22 mouse cellular contexts compared by ENCODE assay signal in the genomic region with DNA sequence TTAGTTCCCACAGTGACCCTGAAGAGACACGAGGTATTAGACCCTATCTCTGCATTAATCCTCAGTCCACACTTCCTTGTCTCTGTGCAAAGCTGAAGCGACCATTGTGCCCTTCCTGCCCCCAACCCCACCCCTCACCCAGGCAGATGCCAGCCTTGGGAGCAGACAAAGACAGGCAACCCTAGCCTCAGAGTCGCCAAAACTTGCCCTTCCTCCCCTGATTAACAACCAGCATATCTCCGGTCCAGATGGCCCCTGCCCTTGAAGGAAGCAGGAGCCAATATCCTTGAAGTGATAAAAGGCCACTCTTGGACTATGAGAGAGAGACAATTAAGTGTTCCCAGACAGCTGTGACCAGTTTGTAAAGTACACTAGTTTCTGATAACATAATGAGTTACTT. TPM values are rescaled to one million over a fixed set of nuclear protein-coding genes. Genes with fewer than 3 reads are reported as not detected.
DNase-seq lines count a peak whose midpoint lies in the region; TF ChIP-seq lines count a peak whose summit lies in the region.
"Had no signal": no experiment of that assay in that cellular context is flagged by ENCODE, and none has a peak within 500 bp of the region (broad histone marks: within the 10 kb centered on the region; RNA-seq: fewer than 3 reads in every experiment).

No protein-coding gene starts in this region.

- H3K36me3 ChIP-seq in kidney, adult 2 months (ENCODE audit: control insufficient read depth, insufficient read depth, low read length), result no peaks in the 10 kb centered on the region
- no peaks in the 10 kb centered on the region for H3K36me3 ChIP-seq in embryonic facial prominence, embryonic 10.5 days (replicated peaks)
- no peaks in the 10 kb centered on the region for H3K36me3 ChIP-seq in limb, embryonic 10.5 days
- H3K36me3 ChIP-seq: embryonic facial prominence, embryonic 15.5 days; forebrain, embryonic 15.5 days; heart, embryonic 12.5 days; hindbrain, embryonic 10.5 days; hindbrain, embryonic 15.5 days had no signal

- no peak for TF ChIP-seq POLR2A in kidney, adult 2 months (IDR thresholded peaks at IDR 0.05; ENCODE audit: low read depth, low read length)

- H3K4me1 ChIP-seq in kidney, adult 2 months (ENCODE audit: control insufficient read depth, insufficient read depth, low read length), result peaks cover 33% of the 10 kb centered on the region
- H3K4me1 ChIP-seq in embryonic facial prominence, embryonic 10.5 days, result peaks cover 10% of the 10 kb centered on the region
- peaks cover 6% of the 10 kb centered on the region for H3K4me1 ChIP-seq in limb, embryonic 10.5 days
- H3K4me1 ChIP-seq: embryonic facial prominence, embryonic 15.5 days; forebrain, embryonic 15.5 days; hindbrain, embryonic 15.5 days had no signal

- H3K27me3 ChIP-seq in kidney, adult 2 months (replicated peaks; ENCODE audit: control insufficient read depth, insufficient read depth, low read length), result no peaks in the 10 kb centered on the region
- H3K27me3 ChIP-seq in embryonic facial prominence, embryonic 10.5 days (replicated peaks; ENCODE audit: low read depth, poor library complexity, severe bottlenecking), result no peaks in the 10 kb centered on the region
- H3K27me3 ChIP-seq in limb, embryonic 10.5 days (ENCODE audit: low read depth, poor library complexity, severe bottlenecking), result no peaks in the 10 kb centered on the region
- H3K27me3 ChIP-seq: embryonic facial prominence, embryonic 15.5 days; forebrain, embryonic 15.5 days; heart, embryonic 12.5 days; hindbrain, embryonic 15.5 days had no signal

- no peak for TF ChIP-seq CTCF in kidney, adult 2 months (conservative IDR thresholded peaks at IDR 0.05; ENCODE audit: insufficient read depth, insufficient read length, low read depth, low read length)
- no peak for TF ChIP-seq CTCF in left cerebral cortex, adult 2 months (IDR thresholded peaks at IDR 0.05)

- no peak overlapping the region for H3K27ac ChIP-seq in kidney, adult 2 months (ENCODE audit: insufficient read depth, low read depth, low read length)
- H3K27ac ChIP-seq in embryonic facial prominence, embryonic 10.5 days (replicated peaks), result no peak overlapping the region
- peak overlapping the region; percentile 15; the same call in 1 of the 2 replicates for H3K27ac ChIP-seq in limb, embryonic 10.5 days
- H3K27ac ChIP-seq in left cerebral cortex, adult 2 months, result no peak overlapping the region
- H3K27ac ChIP-seq: embryonic facial prominence, embryonic 15.5 days; forebrain, embryonic 15.5 days; heart, adult 2 months; hindbrain, embryonic 10.5 days; hindbrain, embryonic 15.5 days had no signal

- H3K9me3 ChIP-seq in embryonic facial prominence, embryonic 10.5 days, result no peaks in the 10 kb centered on the region
- H3K9me3 ChIP-seq in limb, embryonic 10.5 days (replicated peaks), result no peaks in the 10 kb centered on the region
- H3K9me3 ChIP-seq: embryonic facial prominence, embryonic 15.5 days; forebrain, embryonic 15.5 days; heart, embryonic 12.5 days; hindbrain, embryonic 10.5 days; hindbrain, embryonic 15.5 days had no signal

- intact Hi-C loops in left cerebral cortex, adult 2 months (cut with DNase I), result loop anchor here (10.0 kb wide), 1 partner anchor 476 kb away; no protein-coding TSS in a partner anchor

- WGBS in kidney, adult 2 months, result 29% methylated on average over 4 of the region's 4 CpGs
- 38% methylated on average over 4 of the region's 4 CpGs for WGBS in embryonic facial prominence, embryonic 10.5 days
- WGBS in limb, embryonic 10.5 days, result 16% methylated on average over 4 of the region's 4 CpGs

- H3K4me3 ChIP-seq in kidney, adult 2 months (ENCODE audit: insufficient read depth, low read depth, low read length), result no peak overlapping the region
- no peak overlapping the region for H3K4me3 ChIP-seq in embryonic facial prominence, embryonic 10.5 days
- no peak overlapping the region for H3K4me3 ChIP-seq in limb, embryonic 10.5 days
- H3K4me3 ChIP-seq in left cerebral cortex, adult 2 months, result no peak overlapping the region
- H3K4me3 ChIP-seq: embryonic facial prominence, embryonic 15.5 days; erythroblast, embryonic 14.5 days; forebrain, embryonic 15.5 days; heart, adult 2 months; heart, embryonic 12.5 days; hindbrain, embryonic 10.5 days; hindbrain, embryonic 15.5 days had no signal

- DNase-seq in kidney, adult 2 months, result peak; percentile 20
- no peak for DNase-seq in kidney, postnatal 25 days
- peak; percentile 46 for DNase-seq in ovary, postnatal 36 days (ENCODE audit: low spot score)
- DNase-seq in ovary, postnatal 10 days (ENCODE audit: low spot score), result no peak
- peak; percentile 15 for DNase-seq in embryonic facial prominence, embryonic 10.5 days (ENCODE audit: low spot score)
- DNase-seq in limb, embryonic 10.5 days (ENCODE audit: low spot score), result no peak
- DNase-seq in left cerebral cortex, adult 2 months (ENCODE audit: extremely low spot score in 1 of 2, low spot score in 2 of 2), result no peak
- DNase-seq in lung, postnatal 14 days, result no peak
- DNase-seq: adrenal gland, adult 8-10 months; cerebellum, adult 11-12 months; cerebellum, postnatal 10 days; gastrocnemius, postnatal 36 days; heart, adult 2 months had no signal

RNA-seq across cellular contexts. Expression of gene Kng2, which starts 11.6 kb away (rescaled TPM):
- 173 and 180 TPM in 2 replicates for polyA plus RNA-seq in kidney, adult 2 months (2012; rRNA removed)
- not detected in 2 replicates for polyA plus RNA-seq in embryonic facial prominence, embryonic 10.5 days (2016; fragmentation: Nextera tagmentation; extraction: Ambion mirVana)
- not detected in 2 replicates for polyA plus RNA-seq in limb, embryonic 10.5 days (2016; fragmentation: Nextera tagmentation; extraction: Ambion mirVana)
- total RNA-seq in left cerebral cortex, adult 2 months (2021), result not detected
- polyA plus RNA-seq: embryonic facial prominence, embryonic 11.5 days; erythroblast, embryonic 14.5 days; forebrain, embryonic 11.5 days; forebrain, embryonic 15.5 days; hindbrain, embryonic 10.5 days; hindbrain, embryonic 15.5 days had no signal

RNA-seq across cellular contexts. Expression of gene Kng1, which starts 16.8 kb away (rescaled TPM):
- polyA plus RNA-seq in kidney, adult 2 months (2012; rRNA removed), result 0.41 and 0.43 TPM in 2 replicates
- polyA plus RNA-seq in embryonic facial prominence, embryonic 10.5 days (2016; fragmentation: Nextera tagmentation; extraction: Ambion mirVana), result not detected in 2 replicates
- polyA plus RNA-seq in limb, embryonic 10.5 days (2016; fragmentation: Nextera tagmentation; extraction: Ambion mirVana), result 0.11 TPM in 1 of 2 replicates, not detected in the other
- not detected for total RNA-seq in left cerebral cortex, adult 2 months (2021)
- total RNA-seq: heart, adult 2 months; heart, postnatal 25 days had no signal
- polyA plus RNA-seq: embryonic facial prominence, embryonic 11.5 days; forebrain, embryonic 11.5 days; forebrain, embryonic 15.5 days; heart, adult 2 months; hindbrain, embryonic 10.5 days had no signal

Comparison
In these comparisons a context has a peak if more than half of its experiments do, and no peak if none do; other contexts are left out.
1. DNase-seq: peak in kidney, adult 2 months (single experiment), ovary, postnatal 36 days (single experiment) and embryonic facial prominence, embryonic 10.5 days (single experiment); none in kidney, postnatal 25 days (0 of 2), ovary, postnatal 10 days (single experiment), limb, embryonic 10.5 days (single experiment), left cerebral cortex, adult 2 months (0 of 2) and lung, postnatal 14 days (single experiment).
2. RNA of gene Kng2, which starts 11.6 kb away (polyA plus RNA-seq): 173 to 180 TPM in kidney, adult 2 months; not detected in embryonic facial prominence, embryonic 10.5 days and not detected in limb, embryonic 10.5 days; every median in the first group is over 100 times any median in the second.